Mouse (Mus musculus) hindlimb bud, embryonic 11.5 days (tissue): Measurements from ENCODE around the gene Mov10.

Experiments
- DNase-seq: peaks from one replicate; pipeline ENCODE4 v3.0.0-alpha.2; 2012; ENCODE audit warnings: low read depth, low spot score; ENCODE audit errors: extremely low spot score

The Mov10 gene

DNA sequence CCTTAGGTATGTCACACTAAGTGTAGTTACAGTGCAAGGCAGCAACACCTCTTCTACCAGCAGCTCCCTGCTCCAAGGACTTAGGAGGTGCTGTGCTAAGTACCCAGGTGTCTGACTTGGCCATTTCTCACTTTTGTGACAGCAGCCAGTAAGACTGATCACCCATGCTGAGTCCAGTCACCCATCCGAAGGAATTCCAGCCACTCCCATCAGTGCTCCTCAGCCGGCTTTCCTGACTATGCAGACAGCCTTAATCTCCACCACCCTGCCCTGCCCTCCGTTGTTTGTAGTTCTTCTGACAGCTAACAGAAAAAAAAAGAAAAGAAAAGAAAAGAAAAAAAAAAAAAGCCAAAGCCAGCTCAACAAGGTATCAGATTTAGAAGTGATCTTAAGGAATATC is 6.6 kb downstream of the Mov10 start:
- no peak for DNase-seq

DNA sequence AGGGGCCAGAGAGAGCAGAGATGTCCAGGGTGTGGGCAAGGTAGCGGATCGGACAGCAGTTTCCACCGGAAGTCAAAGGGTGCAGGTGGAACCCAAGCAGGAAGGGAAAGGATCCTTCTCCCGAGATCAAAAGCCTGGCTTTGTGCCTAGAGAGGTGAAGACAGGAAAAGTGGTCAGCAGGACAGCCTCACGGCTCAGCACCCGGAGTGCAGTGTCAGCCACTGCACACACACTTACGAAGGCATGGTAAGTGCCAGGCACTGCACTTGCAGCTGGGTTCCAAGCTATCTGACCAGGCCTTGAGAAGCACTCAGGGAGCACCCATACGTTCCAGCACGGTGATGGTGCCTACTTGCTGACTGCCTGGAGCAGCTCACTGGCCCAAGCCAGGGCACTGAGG is 12.8 kb downstream of the Mov10 start:
- DNase-seq, result no peak

DNA sequence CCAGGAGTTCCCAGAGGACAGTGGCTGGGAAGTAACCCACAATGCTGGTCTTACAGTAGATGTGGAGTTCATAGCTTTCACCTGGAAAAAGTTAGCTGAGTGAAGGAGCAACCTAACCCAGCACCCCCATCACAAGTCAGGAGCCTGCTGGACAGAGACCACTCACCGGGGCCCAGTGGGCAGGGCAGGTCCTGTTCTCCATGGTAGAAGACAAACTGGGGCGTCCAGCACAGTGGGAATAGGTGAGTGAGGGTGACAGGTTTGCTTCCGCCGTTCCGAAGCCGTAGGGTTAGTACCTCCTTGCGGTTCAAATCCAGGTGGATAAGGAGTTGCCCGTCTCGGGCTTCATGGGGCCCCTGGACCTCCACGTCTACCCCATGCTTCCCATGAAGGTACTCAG is 14.1 kb downstream of the Mov10 start:
- DNase-seq, result no peak

DNA sequence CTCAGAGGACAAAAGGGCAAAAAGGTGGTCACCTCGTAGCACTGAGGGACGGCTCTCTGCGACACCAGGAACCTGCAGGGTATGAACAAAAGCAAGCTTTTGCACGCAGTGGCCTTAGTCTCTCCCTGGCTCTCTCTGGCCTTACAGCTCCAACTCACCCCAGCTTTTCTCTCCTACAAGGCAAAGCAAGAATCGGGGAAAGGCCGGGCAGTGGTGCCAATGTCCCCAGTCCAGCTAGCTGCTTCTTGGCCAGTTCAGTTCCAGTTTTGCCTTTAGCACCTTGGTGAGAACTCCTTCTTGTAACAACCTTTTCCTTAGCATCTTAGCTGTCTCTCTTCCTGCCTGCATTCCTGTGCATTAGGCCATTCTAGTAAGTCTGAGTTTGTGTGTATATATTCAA is 16.9 kb downstream of the Mov10 start:
- no peak for DNase-seq

DNA sequence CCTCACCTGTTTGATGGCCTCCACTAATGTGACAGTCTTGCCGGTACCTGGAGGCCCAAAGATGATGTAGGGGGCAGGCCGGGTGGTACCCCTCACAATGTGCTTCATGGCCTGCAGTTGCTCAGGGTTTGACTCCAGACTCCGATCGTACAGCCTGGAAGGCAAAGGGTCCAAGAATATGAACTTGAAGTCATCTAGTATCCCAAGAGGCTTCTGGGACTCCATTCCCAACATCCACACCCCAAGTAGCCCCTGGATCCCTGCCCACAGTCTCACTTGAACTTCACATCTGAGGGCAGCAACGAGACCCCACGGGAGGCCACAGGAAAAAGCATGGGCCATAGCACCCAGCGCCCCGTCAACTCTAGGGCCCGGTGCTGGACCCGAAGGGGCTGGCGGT is 17.7 kb downstream of the Mov10 start:
- no peak for DNase-seq

DNA sequence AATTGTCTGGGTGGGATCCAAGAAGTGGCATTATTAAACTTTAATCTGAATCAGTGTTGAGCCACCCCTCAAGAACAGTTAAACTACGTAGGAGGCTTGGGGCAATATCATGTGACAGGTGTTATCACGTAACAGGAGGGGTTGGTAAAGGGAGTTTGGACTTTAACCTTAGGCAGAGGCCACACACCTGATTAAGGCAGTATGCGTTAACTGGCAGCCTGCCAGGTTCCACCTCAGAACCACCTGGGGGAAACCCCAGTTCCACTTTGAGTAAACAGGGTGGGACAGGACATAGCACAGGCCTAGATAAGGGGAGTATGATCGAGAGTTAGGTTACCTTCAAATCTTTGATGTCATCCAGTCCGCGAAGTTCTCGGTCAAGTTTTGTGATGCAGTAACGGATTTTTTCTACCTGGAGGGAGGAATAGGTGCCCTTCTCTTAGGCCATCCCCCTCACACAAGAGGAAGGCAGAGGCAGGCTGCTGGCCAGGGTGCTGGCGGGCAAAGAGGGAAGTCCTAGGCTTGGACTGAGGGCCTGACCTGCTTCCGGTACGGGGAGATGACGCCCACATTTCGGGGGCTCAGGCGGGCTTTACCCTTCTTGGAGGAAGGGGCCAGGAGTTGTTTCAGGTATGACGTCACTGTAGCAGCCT is 21.8 kb downstream of the Mov10 start:
- DNase-seq, result no peak

DNA sequence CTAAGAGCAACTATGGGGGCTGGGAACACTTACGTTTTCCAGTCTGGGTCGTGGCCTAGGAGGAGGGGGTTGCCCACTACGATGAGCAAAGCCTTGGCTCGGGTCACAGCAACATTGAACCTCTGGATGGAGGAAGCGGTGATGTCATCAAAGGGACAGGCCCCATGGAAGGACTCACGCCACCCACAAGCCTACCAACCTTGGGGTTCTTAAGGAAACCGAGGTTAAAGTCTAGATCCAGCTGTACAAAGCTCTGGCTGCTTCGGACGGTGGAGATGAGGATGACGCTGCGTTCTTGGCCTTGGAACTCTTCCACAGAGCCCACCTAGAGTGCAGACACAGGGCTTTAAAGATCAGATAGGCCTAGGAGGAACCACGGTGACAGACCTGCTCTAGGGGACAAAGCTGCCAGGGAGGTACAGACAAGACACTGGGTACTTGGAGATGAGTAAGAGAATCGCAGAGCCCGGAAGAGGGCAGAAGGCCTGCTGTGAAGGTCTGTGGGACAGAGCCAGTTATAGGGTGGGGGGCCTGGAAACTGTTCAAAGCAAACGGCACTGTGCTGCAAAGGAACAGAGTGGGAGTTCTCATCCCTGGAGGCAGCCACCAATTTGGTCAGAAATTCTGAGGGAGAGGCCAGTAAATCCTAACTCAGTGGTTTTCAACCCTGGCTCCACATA is 22.6 kb downstream of the Mov10 start:
- DNase-seq, result no peak

DNA sequence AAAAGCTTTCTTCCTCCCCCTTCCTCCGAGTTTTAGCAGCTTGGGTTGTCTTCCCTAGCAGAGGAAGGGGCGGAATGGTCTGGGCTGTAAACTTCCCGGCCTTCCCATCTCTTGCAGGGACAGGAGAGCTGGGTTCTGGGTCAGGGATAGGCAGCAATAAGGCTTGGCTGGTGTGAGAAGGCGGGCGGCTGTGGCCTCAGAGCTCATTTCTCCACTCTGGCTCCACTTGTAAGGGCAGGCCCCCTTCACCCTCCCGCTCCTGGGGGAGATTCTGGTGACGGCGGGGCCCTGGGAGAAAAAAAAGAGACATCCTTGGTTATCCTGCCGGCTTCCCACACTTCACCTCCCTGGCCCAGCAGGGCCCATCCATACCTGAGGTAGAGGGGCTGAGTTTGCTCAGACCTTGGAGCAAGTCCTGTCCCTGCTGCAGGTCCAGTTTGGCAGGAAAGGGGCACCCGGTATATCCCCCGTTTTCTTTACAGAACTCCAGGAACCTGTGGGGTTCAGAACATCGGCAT is 23.4 kb downstream of the Mov10 start:
- DNase-seq, result no peak

DNA sequence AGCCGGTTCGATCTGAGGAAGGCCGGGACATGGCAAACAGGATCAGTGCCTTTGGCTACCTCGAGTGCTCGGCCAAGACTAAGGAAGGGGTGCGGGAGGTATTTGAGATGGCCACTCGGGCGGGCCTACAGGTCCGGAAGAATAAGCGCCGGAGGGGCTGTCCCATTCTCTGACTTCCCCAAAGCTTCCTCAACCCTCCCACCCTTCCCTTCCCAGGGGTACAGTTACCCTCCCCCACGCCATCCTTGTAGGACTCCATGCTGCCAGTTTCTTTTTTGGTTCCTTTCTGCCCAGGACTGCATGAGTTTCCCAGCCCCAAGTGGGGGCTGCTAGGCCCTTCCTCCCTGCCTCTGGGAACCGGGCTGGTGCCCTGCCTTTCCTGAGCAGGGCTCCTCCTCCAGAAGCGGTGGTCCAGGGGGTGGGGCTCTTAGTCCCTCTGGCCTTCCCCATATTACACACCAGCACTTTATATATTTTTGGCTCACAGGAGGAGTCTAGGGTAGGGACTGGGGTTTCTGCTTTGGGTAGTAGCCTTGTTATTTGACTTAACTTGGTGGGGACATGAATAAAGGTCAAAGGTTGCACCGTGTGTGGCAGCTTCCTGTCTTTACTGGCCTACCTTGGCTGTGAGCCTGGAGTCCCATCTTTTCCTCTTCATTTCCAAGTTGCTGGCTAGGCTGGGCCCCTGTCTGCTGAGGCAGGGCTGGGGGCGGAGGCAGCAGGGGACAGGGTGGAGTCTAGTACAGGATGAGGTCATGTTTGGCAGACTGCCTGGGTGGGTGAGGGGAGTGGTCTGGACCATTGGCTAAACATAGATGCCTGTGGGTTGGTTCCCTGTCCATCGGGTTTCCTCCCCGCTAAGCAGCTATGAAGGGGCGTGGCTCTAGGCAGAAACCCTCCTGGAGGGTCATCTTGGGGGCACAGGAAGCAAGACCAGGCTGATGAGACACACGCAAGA is 24.2 kb downstream of the Mov10 start:
- no peak for DNase-seq

DNA sequence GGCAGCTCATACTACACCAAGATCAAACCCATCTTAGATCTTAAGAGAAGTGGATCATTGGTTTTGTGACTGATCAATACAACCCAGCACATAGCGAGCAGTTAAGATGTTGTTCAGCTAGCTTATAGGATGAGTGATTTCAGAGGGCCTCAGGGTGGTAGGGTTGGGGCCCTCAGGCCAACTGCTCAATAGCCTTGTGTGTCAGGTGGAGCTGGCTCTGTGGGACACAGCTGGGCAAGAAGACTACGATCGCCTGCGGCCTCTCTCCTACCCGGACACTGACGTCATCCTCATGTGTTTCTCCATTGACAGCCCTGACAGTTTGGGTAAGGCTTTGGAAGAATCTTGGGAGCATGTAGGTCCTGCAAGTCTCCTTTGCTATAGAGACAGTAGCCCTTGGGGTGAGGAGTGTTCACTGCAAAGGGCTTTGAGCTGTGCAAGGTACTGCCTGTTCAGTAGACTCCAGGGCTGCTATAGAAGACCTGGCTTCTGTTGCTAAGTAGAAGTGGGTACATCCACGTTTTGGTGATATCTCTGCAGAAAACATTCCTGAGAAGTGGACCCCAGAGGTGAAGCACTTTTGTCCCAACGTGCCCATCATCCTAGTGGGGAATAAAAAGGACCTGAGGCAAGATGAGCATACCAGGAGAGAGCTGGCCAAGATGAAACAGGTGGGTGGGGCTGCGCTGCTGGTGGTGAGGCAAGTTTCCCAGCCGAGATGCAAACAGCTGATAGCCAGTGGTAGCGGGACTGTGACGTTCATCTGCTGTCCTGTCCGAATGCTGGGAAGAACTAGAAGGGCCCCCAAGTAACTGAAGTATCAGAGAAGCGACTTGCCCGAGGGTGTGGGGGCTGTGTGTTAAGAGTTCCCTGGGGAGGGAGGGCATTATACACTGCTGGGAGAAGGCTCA is 25.7 kb downstream of the Mov10 start:
- DNase-seq, result no peak

DNA sequence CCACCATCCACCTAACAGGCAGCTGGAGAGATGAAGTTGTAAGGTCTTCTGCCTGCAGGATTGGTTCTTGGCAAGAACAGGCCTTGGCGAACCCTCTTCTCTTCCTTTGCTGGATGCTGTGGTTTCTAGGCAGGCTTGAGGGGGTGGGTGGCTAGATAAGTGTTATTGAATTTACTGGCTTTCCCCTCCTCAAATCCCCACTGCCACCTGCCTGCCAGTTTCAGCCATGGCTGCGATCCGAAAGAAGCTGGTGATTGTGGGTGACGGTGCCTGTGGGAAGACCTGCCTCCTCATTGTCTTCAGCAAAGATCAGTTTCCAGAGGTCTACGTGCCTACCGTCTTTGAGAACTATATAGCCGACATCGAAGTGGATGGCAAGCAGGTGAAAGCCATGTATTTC is 26.7 kb downstream of the Mov10 start:
- no peak for DNase-seq

DNA sequence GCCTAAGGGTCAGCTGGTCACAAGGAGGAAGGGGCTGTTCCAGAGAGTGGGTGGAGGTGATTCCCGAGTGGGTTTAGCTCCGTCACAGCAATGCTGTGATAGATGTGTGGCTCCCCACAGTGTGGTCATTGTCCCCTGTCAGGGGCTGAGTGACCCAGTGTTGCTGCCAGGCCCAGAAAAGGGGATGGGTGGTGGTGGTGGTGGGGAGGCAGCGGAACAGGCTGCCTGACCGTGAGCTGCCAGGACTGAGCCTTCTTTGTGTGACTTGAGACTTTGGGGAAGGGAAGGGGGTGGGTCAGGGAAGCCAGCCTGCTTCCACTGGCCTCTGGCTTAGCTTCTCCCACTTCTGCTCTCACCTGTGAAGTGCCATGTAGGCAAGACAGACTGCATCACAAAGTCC is 27.3 kb downstream of the Mov10 start:
- no peak for DNase-seq

DNA sequence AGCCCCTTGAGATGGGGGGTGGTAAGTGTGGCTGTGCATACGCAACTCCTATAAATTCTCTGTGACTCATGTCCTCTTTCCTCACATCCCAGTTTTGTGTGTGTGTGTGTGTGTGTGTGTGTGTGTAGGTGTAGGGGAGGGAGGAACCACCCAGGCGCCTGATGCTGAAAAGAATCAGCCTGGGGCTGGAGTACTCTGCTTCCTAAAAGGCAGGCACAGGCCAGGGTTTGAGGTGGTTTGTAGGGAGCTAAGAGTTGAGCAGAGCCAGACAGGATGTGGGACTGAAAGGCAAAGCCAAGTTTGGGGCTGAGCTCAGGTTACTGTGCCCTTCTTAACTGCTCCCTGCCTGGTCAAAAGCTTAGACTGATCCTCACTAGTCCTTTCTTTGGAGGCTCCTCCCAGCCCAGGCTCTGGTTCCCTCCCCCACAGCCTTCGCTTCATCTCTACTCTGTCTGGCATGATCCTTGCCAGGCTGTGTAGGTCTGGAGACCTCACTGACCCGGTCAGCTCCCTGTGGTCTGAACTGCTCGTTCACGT is 27.9 kb downstream of the Mov10 start:
- no peak for DNase-seq

DNA sequence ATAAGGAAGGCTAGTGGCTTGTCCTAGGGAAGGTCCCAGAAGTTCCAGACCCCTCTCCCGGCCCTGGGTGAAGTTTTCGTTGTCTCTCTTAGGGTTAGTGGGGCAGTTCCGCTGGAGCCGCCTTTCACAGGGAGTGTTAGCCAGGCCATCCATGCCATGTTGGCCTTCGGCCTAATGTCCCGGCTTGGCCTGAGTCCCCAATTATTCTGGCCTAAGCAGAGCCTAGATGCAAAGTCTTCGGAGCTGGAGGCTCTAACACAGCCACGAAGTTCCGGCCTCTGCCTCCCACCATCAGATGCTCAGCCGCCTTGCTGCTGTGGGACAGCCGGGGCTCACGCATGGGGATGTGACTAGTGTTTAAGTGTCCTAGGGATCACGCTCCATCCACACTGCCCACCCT is 28.5 kb downstream of the Mov10 start:
- no peak for DNase-seq

DNA sequence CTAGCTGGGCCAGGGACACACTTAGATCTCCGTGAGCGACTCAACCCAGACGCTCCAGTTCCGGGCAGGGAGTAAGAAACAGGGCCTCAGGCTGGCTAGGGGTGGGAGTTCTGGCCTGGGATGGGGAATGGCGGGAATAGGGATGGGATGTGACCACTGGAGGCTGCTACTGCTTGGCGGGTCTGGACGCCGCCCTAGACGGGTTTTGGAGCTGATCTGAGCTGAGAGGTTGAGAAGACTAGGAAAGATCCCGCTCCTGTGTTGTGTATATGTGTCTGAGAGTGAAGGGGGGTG is 29.1 kb downstream of the Mov10 start:
- DNase-seq, result no peak

DNA sequence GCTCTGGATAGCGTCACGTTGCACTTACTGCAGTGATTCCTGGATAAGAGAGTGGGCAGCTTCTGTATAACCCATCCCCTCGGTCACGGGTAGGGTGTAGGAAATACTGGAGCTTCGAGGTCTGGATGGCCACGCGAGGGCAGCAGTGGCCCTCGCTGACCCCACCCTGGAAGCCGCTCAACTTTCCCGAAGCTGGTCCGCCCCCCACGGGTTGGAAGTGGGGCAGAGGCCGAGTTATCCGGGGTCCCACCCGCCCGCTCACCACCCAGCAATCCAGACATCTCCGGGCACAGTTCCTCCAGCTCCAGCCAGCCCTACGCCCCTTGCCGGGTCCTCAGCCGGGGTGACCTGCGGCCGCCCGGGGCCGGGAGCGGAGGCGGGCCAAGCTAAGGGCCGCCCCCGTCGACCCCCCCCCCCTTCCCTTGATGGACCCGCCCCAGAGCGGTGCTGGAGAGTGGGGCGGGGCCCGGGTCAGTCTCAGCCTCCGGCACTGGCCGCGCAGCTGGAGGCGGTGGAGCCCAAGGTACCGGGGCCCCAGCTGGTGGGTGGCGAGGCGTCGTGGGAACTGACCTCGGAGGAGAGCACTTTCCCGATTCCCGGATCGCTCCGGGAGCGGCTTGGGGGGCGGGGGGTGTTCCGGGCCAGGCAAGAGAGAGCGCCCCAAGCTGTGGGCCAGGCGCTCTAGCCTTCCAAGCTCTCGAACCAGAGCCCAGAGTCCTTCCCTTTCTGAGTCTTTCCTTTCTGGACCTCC is 29.6 kb downstream of the Mov10 start:
- DNase-seq, result no peak

DNA sequence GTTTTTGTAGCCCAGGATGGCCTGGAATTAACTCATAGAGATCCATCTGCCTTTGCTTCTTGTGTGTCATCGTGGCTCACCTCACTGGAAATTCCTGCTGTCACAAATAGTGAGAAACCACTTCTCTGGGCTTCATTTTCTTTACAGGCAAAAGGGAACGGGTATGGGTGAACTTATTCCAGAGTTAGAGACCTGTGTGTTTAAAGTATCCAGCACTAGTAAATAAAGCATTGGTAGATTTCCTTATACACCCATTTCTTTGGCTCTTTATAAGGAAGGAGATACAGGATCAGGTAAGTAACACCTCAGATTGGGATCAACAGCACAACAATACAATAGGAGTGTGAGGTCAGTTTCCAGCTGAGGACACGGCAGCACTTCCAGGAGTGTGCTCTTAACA is 30.3 kb downstream of the Mov10 start, which contains the start of gene Rhoc:
TSS of gene Rhoc (plus strand) at position 301 of the 400 bp plus-strand sequence.
- DNase-seq, result no peak

DNA sequence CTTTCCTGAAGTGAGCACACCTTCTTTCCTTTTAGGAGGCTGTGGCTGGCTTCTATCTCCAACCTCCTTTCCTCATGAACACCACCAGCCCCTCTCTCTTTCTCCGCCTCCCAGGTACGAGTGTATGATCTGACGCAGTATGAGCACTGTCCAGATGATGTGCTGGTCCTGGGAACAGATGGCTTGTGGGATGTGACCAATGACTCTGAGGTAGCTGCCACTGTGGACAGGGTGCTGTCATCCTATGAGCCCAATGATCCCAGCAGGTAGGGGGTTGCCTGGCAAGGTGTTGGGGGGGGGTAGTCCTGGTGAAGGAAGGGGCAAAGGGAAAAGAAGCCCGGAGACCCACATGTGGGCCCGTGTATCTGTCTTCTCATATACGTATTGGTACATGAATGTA is 33.1 kb downstream of the Mov10 start:
- no peak for DNase-seq

DNA sequence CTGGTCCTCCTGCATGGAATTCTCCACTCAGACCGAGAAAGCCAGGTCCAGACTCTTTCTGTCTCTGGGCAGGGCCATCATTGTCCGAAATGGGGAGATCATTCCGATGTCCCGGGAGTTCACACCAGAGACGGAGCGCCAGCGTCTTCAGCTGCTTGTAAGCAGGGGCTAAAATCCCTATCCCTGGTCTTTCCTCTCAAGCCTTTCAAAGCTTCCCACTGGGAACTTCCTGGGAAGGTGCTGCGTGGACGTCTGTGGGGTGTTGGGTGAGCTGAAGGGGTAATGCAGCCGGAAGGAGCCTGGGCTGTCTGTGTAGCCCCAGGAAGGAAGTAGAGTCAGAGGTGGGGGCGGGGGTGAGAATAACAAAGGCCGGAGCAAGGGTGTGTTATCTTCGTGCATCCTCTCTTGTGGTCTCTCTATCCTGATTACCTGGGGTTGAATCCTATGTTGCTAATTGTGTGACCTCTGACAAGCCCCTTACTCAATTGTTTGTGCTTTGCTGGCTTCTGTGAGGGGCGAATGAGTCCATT is 34.3 kb downstream of the Mov10 start:
- no peak for DNase-seq
